Mouse (Mus musculus) limb, embryonic 11.5 days (tissue): ENCODE measurements around the gene Pla2g2d. TPM values are rescaled to one million over a fixed set of nuclear protein-coding genes. Genes with fewer than 3 reads are reported as not detected.

Experiments
- ATAC-seq: fragments of 200-750 bp; cut with Nextera tagmentation; 2 replicates; pipeline ENCODE4 v1.8.0; 2017; ENCODE audit warnings: low read depth; ENCODE audit not compliant: insufficient number of reproducible peaks, low FRiP score, low TSS enrichment
- DNase-seq: peaks from one replicate; pipeline ENCODE4 v3.0.0-alpha.2; 2015; ENCODE audit warnings: low spot score
- H3K27ac ChIP-seq: fragments of 300-500 bp; sonication (generic); replicated peaks from 2 replicates; pipeline ENCODE4 v1.5.1; 2014; ENCODE audit warnings: low read depth, mild to moderate bottlenecking, low read length
- H3K27me3 ChIP-seq: fragments of 300-500 bp; sonication (generic); 2 replicates; pipeline ENCODE4 v1.6.1; 2014; ENCODE audit warnings: mild to moderate bottlenecking, low read length, mixed read lengths; ENCODE audit not compliant: control insufficient read depth, insufficient read depth
- H3K36me3 ChIP-seq: fragments of 300-500 bp; sonication (generic); 2 replicates; pipeline ENCODE4 v1.6.1; 2014; ENCODE audit warnings: mild to moderate bottlenecking, low read length, moderate library complexity, mixed read lengths; ENCODE audit not compliant: control insufficient read depth, insufficient read depth
- H3K4me1 ChIP-seq: fragments of 300-500 bp; sonication (generic); 2 replicates; pipeline ENCODE4 v1.6.1; 2014; ENCODE audit warnings: low read length, mixed read lengths; ENCODE audit not compliant: control insufficient read depth, insufficient read depth
- H3K4me2 ChIP-seq: fragments of 300-500 bp; sonication (generic); 2 replicates; pipeline ENCODE4 v1.6.1; 2014; ENCODE audit warnings: low read depth, mild to moderate bottlenecking, moderate library complexity; ENCODE audit not compliant: severe bottlenecking
- H3K4me3 ChIP-seq: fragments of 300-500 bp; sonication (generic); 2 replicates; pipeline ENCODE4 v1.5.1; 2014; ENCODE audit warnings: low read depth, low read length
- H3K9ac ChIP-seq: fragments of 300-500 bp; sonication (generic); 2 replicates; pipeline ENCODE4 v1.6.1; 2014; ENCODE audit warnings: mild to moderate bottlenecking, low read length
- H3K9me3 ChIP-seq: fragments of 300-500 bp; sonication (generic); 2 replicates; pipeline ENCODE4 v1.6.1; 2016; ENCODE audit warnings: low read length; ENCODE audit not compliant: control insufficient read depth
- WGBS: fragments of 180-500 bp; shearing (Covaris S2); extraction: QIAGEN DNeasy Blood & Tissue Kit; methylation state at CpG from one replicate; pipeline ENCODE4 v1.1.7; 2014; 5-methylcytosine and 5-hydroxymethylcytosine counted together
- polyA plus RNA-seq: library from polyadenylated mRNA; unstranded; fragments of >200 nt; fragmentation: Nextera tagmentation; extraction: Ambion mirVana; gene quantifications from 2 replicates; pipeline ENCODE4 v1.2.1, GENCODE M21; 2014

Gene Pla2g2d
- not detected in 2 replicates for polyA plus RNA-seq

DNA sequence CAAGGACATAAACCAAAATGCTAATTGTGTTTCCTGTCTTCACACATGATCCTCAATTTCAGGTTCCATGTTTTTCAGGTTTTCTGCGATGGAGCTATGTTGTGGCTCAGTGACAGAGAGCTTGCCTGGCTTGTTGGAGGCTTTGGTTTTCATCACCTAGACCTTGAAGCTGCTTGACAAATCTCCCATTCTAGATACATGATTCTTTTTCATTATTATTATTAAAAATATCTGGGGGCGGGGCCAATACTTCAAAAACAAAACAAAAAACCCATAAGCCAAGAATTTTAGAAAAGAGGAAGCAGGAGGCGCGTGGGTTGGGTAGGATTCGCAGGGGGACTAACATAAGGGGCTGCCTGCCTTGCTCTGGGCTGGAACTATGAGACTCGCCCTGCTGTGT is at the start of gene Pla2g2d:
Pla2g2d (plus strand) TSS at position 301 of the 400 bp plus-strand sequence.
- no peaks in the 10 kb centered on the region for H3K4me1 ChIP-seq
- DNase-seq (no peak), ATAC-seq (no peak)
- no peak within 1 kb of the TSS for H3K27ac ChIP-seq
- H3K4me2 ChIP-seq: no peak within 1 kb of the TSS
- WGBS: 89% methylated on average over 6 of the region's 6 CpGs
- H3K4me3 ChIP-seq: no peak within 1 kb of the TSS
- no peaks in the 10 kb centered on the region for H3K36me3 ChIP-seq
- H3K9ac ChIP-seq: no peak within 1 kb of the TSS
- no peaks in the 10 kb centered on the region for H3K27me3 ChIP-seq
- H3K9me3 ChIP-seq: no peaks in the 10 kb centered on the region

DNA sequence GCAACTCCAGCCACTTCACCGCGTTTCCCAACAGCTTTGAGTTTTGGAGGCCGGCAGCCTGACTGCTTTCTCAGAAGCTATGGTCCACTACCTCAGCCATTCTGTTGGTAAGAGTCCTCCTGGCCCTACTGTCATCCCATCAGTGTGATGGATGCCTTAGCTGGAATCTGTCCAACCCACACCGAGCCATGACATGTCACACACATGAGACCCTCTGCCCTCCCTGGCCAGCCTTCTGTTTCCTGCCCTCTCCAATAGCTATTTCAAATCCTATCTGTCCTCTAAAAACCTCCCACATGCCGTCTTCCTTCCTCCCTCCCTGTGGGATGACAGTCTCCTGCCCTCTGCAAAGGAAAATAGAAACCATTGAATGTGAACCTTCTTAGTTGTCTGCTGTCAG is 49.8 kb upstream of the Pla2g2d start:
- H3K27me3 ChIP-seq: no peaks in the 10 kb centered on the region
- H3K9me3 ChIP-seq: no peaks in the 10 kb centered on the region
- H3K9ac ChIP-seq: no peak overlapping the region
- H3K4me1 ChIP-seq: peaks cover 20% of the 10 kb centered on the region
- no peak overlapping the region for H3K4me2 ChIP-seq
- ATAC-seq (no peak), DNase-seq (no peak)
- no peak overlapping the region for H3K27ac ChIP-seq
- H3K36me3 ChIP-seq: no peaks in the 10 kb centered on the region
- 83% methylated on average over 5 of the region's 5 CpGs for WGBS
- H3K4me3 ChIP-seq: no peak overlapping the region

DNA sequence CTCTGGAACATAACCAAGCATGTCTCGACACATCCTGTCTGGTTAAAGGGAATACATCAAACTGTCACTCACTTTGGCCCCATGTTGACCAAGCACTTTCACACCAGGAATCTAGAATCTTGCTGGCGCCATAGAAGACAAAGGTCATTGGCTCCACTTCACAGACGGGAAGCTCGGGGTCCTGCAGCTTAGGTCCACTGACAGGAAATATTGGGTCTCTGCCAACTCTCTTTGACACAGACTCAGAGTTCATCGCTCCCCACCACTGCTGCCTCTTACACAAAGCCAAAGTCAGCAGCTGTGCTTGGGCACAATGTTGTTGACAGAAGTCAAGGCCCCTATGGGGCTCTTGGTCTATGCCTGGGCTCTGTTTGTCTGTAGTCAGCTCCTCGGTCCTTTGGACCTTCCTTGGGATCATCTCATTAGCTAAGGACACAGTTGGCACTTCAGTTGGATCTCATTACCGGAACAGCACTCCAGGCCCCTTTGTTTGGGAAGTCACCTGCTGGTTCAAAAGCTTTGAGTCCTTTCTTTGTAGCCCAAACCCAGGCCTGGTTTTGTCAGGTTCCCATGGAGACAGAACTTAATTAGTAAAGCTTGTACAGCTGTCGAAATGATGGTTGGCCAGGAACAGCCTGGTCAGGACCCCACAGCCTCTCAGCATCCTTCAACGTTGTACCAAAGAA is 46.4 kb upstream of the Pla2g2d start:
- no peak for ATAC-seq
- peaks cover 13% of the 10 kb centered on the region for H3K4me1 ChIP-seq
- H3K27me3 ChIP-seq: no peaks in the 10 kb centered on the region
- no peak overlapping the region for H3K27ac ChIP-seq
- no peaks in the 10 kb centered on the region for H3K36me3 ChIP-seq
- no peak overlapping the region for H3K4me2 ChIP-seq
- DNase-seq: no peak
- H3K9me3 ChIP-seq: no peaks in the 10 kb centered on the region
- H3K9ac ChIP-seq: no peak overlapping the region
- WGBS: 64% methylated on average over 9 of the region's 9 CpGs
- H3K4me3 ChIP-seq: no peak overlapping the region

DNA sequence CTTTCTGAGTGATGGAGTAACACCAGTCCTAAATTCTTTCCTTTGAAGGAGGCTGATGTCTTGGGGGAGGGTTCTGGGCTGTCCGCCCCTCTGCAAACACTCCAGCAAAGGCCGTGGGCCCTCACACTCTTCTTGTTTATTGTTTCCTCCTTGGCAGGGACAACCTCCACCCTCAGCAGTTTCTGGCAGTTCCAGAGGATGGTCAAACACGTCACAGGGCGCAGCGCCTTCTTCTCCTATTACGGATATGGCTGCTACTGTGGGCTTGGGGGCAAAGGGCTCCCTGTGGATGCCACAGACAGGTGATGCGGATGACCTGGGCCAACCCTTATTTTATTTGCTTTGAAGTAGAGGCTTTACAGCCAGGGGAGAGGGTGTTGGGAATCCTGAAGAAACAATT is 41.4 kb upstream of the Pla2g2d start:
- H3K9me3 ChIP-seq: no peaks in the 10 kb centered on the region

DNA sequence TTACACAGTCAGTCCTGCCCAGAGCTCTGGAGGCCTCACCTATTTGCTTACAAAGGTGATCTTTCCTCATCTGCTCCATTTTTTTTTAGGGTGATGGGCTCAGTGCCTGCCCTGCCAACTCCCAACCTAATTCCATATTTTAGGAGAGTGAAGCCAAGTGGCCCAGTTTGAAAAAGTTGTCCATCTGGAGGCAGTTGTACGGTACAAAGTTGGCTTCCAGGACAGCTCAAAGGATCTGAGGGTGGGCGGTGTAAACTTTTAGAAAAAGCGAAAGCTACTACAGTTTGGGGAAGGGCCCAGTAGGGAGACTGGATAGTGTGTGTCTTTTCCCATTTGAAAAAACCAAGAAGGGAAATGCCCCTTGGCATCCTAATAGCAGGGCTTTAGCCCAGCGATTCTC is 40.7 kb upstream of the Pla2g2d start:
- no peak overlapping the region for H3K27ac ChIP-seq
- H3K4me1 ChIP-seq: peaks cover 13% of the 10 kb centered on the region
- ATAC-seq (no peak), DNase-seq (no peak)
- no peak overlapping the region for H3K4me3 ChIP-seq
- 94% methylated on average over 4 of the region's 4 CpGs for WGBS
- H3K36me3 ChIP-seq: no peaks in the 10 kb centered on the region
- no peaks in the 10 kb centered on the region for H3K9me3 ChIP-seq
- no peak overlapping the region for H3K9ac ChIP-seq
- H3K4me2 ChIP-seq: no peak overlapping the region
- H3K27me3 ChIP-seq: no peaks in the 10 kb centered on the region

More for the DNA sequence above, 41.4 kb upstream of the Pla2g2d start:
- ATAC-seq (no peak), DNase-seq (no peak)
- H3K36me3 ChIP-seq: no peaks in the 10 kb centered on the region
- H3K4me3 ChIP-seq: no peak overlapping the region
- no peak overlapping the region for H3K27ac ChIP-seq
- no peaks in the 10 kb centered on the region for H3K27me3 ChIP-seq
- H3K9ac ChIP-seq: no peak overlapping the region
- no peak overlapping the region for H3K4me2 ChIP-seq
- WGBS: 46% methylated on average over 7 of the region's 7 CpGs
- H3K4me1 ChIP-seq: peaks cover 8% of the 10 kb centered on the region

DNA sequence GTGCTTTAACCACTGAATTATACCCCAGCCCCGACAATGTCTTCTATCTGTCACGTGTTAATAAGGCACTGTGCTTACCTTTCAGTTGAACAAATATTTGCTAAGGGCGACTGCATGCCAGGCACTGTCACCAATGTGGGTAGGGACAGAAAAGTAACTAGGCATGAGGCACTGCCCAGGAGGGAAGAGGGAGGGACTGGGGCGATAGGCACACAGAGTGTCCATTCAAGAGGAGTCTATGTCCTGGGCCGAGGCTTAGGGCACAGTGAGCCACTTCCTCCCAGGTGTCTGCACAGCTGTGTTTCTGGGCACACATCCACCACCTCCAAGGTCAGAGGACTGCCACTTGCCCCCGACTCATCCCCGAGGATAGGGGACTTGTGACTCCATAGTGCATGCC is 38.5 kb upstream of the Pla2g2d start, which contains the start of gene Ubxn10:
Ubxn10 (minus strand) TSS at position 137 of the 400 bp plus-strand sequence.
- no peak within 1 kb of the TSS for H3K4me2 ChIP-seq
- no peak within 1 kb of the TSS for H3K4me3 ChIP-seq
- peaks cover 13% of the 10 kb centered on the region for H3K4me1 ChIP-seq
- 83% methylated on average over 7 of the region's 7 CpGs for WGBS
- no peak within 1 kb of the TSS for H3K9ac ChIP-seq
- no peaks in the 10 kb centered on the region for H3K36me3 ChIP-seq
- DNase-seq: no peak
- no peaks in the 10 kb centered on the region for H3K9me3 ChIP-seq
- H3K27me3 ChIP-seq: no peaks in the 10 kb centered on the region
- no peak within 1 kb of the TSS for H3K27ac ChIP-seq
- ATAC-seq: no peak

DNA sequence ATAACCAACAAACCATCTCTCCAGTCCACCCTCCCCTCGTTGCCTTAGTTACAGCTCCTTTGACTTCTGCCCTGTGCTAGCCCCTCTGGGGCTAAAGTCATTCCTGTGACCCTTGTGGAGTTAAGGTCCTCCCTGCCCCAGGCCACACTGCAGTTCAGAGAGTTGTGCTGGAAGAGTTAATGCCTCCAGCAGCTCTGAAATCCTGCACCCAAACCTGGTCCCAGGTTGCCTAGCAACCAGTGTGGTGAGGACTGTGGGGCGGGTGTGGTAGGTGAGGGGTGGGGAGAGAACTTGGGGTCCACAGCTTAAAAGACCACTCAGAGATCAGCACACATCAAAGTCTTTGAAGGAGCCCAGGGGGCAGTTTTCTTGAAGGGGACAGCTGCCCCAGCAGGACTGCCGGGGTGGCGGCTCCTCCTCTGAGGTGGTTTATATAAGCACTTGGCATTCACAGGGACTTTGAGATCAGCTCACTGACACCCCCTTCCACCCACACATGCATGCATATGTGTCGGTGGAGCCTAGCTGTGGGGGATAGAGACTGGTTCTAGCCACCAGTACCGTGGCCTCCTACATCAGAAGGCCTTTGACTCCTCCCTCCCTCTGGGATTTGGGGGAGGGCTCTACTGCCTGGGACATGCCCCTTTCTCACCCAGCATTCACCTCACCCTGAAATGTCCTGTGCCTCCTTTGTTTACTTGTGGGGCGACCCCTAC is 36.2 kb upstream of the Pla2g2d start:
- DNase-seq: no peak
- H3K4me1 ChIP-seq: peaks cover 13% of the 10 kb centered on the region
- no peak overlapping the region for H3K9ac ChIP-seq
- H3K9me3 ChIP-seq: no peaks in the 10 kb centered on the region
- ATAC-seq: peak; percentile 41; the same call in 1 of the 2 replicates
- H3K27me3 ChIP-seq: no peaks in the 10 kb centered on the region
- H3K36me3 ChIP-seq: no peaks in the 10 kb centered on the region
- H3K4me3 ChIP-seq: no peak overlapping the region
- no peak overlapping the region for H3K27ac ChIP-seq
- WGBS: 10% methylated on average over 7 of the region's 7 CpGs
- H3K4me2 ChIP-seq: no peak overlapping the region

DNA sequence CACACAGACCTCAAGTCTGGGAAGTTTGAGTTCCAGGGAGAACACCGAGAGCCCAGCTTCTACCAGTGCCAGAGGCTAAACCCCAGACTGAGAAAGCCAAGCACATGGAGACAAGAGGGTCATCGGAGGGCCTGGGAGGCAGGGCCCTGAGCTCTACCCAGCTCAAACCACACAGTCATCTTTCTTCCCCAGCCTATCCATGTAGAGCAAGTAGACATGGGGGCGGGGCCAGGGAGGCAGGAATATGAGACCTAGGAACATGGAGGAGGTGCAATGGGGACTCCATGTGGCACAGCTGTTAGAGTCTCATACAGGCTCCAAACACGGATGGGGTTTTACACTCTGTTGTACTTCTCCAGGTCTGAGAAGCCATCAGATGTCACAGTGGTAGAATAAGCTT is 29.7 kb upstream of the Pla2g2d start:
- Histone ChIP-seq H3K36me3 (no peaks in the 10 kb centered on the region), H3K4me3 (no peak overlapping the region), H3K27me3 (no peaks in the 10 kb centered on the region), H3K27ac (no peak overlapping the region), H3K4me2 (no peak overlapping the region), H3K4me1 (0 out of 2 replicates have a peak, but pooled peaks cover 3% of the 10 kb centered on the region), H3K9me3 (no peaks in the 10 kb centered on the region), H3K9ac (no peak overlapping the region)
- 59% methylated on average over 4 of the region's 4 CpGs for WGBS
- ATAC-seq: peak; percentile 72; the same call in 1 of the 2 replicates
- peak; percentile 63 for DNase-seq
